Mouse (Mus musculus): ENCODE measurements around the gene Gm11541. TPM values are rescaled to one million over a fixed set of nuclear protein-coding genes. Genes with fewer than 3 reads are reported as not detected.
"Not testable (repeated sequence)": the region's sequence is repeated elsewhere in the genome, so short reads cannot be mapped to it uniquely, and the experiment has no call there.

The Gm11541 gene
- polyA plus RNA-seq, 1 experiment from 2014 or later, result not detected

- no peak overlapping the region for H3K27ac ChIP-seq (ENCODE audit: low read length)
- ATAC-seq, result no peak
- no peaks in the 10 kb centered on the region for H3K27me3 ChIP-seq (ENCODE audit: control insufficient read depth, insufficient read depth, low read depth, low read length)
- no peaks in the 10 kb centered on the region for H3K9me3 ChIP-seq (replicated peaks; ENCODE audit: control insufficient read depth, low read length, poor library complexity, severe bottlenecking)
- WGBS, result 65% methylated on average over 27 of the region's 27 CpGs
- no peaks in the 10 kb centered on the region for H3K4me1 ChIP-seq (ENCODE audit: control insufficient read depth, insufficient read depth, low read length)
- no peaks in the 10 kb centered on the region for H3K36me3 ChIP-seq (ENCODE audit: control insufficient read depth, insufficient read depth, low read length)
- no peak overlapping the region for H3K4me3 ChIP-seq (ENCODE audit: low read depth, low read length)
- H3K9ac ChIP-seq (ENCODE audit: low read depth, low read length), result no peak overlapping the region
- H3K4me2 ChIP-seq (ENCODE audit: low read length), result no peak overlapping the region
Observed at GRCm38 (mm10) chr11:94701401-94702215, 2.7 kb downstream of the Gm11541 start.

DNA sequence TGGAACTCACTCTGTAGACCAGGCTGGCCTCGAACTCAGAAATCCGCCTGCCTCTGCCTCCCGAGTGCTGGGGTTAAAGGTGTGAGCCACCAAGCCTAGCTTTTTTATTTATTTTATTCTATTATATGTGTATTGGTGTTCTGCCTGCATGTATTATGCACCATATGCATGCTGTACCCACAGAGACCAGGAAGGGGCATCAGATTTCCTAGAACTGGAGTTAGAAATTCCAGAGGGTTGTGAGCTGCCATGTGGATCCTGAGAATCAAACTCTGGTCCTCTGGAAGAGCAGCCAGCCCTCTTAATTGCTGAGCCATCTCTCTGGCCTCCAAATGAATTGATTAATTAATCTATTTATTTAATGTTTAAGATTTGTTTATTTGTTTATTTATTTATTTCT is 4.9 kb downstream of the Gm11541 start:
- no peaks in the 10 kb centered on the region for H3K4me1 ChIP-seq (ENCODE audit: control insufficient read depth, insufficient read depth, low read length)
- no peak overlapping the region for H3K27ac ChIP-seq (ENCODE audit: low read length)
- 93% methylated on average over 3 of the region's 3 CpGs for WGBS
- H3K9me3 ChIP-seq (replicated peaks; ENCODE audit: control insufficient read depth, low read length, poor library complexity, severe bottlenecking), result no peaks in the 10 kb centered on the region
- no peaks in the 10 kb centered on the region for H3K27me3 ChIP-seq (ENCODE audit: control insufficient read depth, insufficient read depth, low read depth, low read length)
- no peak overlapping the region for H3K4me3 ChIP-seq (ENCODE audit: low read depth, low read length)
- H3K9ac ChIP-seq (ENCODE audit: low read depth, low read length), result no peak overlapping the region
- no peak for ATAC-seq
- H3K36me3 ChIP-seq (ENCODE audit: control insufficient read depth, insufficient read depth, low read length), result no peaks in the 10 kb centered on the region
- H3K4me2 ChIP-seq (ENCODE audit: low read length), result no peak overlapping the region

GRCm38 (mm10) chr11:94697703-94698464 is 6.4 kb downstream of the Gm11541 start:
- no peak overlapping the region for H3K4me2 ChIP-seq (ENCODE audit: low read length)
- H3K4me1 ChIP-seq (ENCODE audit: control insufficient read depth, insufficient read depth, low read length), result no peaks in the 10 kb centered on the region
- no peaks in the 10 kb centered on the region for H3K36me3 ChIP-seq (ENCODE audit: control insufficient read depth, insufficient read depth, low read length)
- no peak for ATAC-seq
- H3K9ac ChIP-seq (ENCODE audit: low read depth, low read length), result no peak overlapping the region
- H3K27me3 ChIP-seq (ENCODE audit: control insufficient read depth, insufficient read depth, low read depth, low read length), result no peaks in the 10 kb centered on the region
- H3K9me3 ChIP-seq (replicated peaks; ENCODE audit: control insufficient read depth, low read length, poor library complexity, severe bottlenecking), result no peaks in the 10 kb centered on the region
- whole genome bisulfite sequencing, result 43% methylated on average over 13 of the region's 13 CpGs
- no peak overlapping the region for H3K4me3 ChIP-seq (ENCODE audit: low read depth, low read length)
- no peak overlapping the region for H3K27ac ChIP-seq (ENCODE audit: low read length)

- WGBS, result 83% methylated on average over 2 of the region's 2 CpGs
- H3K9ac ChIP-seq (ENCODE audit: low read depth, low read length), result no peak overlapping the region
- H3K4me3 ChIP-seq (ENCODE audit: low read depth, low read length), result no peak overlapping the region
- no peaks in the 10 kb centered on the region for H3K4me1 ChIP-seq (ENCODE audit: control insufficient read depth, insufficient read depth, low read length)
- no peak overlapping the region for H3K4me2 ChIP-seq (ENCODE audit: low read length)
- no peaks in the 10 kb centered on the region for H3K9me3 ChIP-seq (replicated peaks; ENCODE audit: control insufficient read depth, low read length, poor library complexity, severe bottlenecking)
- H3K27me3 ChIP-seq (ENCODE audit: control insufficient read depth, insufficient read depth, low read depth, low read length), result no peaks in the 10 kb centered on the region
- ATAC-seq, result no peak
- no peak overlapping the region for H3K27ac ChIP-seq (ENCODE audit: low read length)
- no peaks in the 10 kb centered on the region for H3K36me3 ChIP-seq (ENCODE audit: control insufficient read depth, insufficient read depth, low read length)
Observed at GRCm38 (mm10) chr11:94697140-94697539, 7.2 kb downstream of the Gm11541 start.

DNA sequence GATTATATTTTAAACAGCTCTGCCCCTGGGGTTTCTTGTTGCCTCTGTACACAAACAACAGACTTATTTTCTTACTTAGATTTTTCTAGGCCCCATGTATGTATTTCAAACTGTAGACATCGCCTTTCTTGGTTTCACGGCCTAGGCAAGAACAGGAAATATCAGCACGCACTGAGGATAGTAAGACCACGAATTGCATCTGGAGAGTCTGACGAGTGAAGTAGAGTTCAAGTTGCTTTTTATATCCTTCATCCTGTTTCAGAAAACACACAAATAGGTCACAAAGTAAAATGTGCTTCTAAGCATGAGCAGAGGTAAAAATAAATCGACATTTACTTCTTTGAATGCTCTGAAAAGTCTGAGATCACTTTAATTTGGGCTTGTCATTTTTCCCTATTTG is 8.8 kb downstream of the Gm11541 start:
- Histone ChIP-seq H3K4me3 (ENCODE audit: low read depth, low read length) (no peak overlapping the region), H3K27ac (ENCODE audit: low read length) (no peak overlapping the region), H3K9ac (ENCODE audit: low read depth, low read length) (no peak overlapping the region), H3K27me3 (ENCODE audit: control insufficient read depth, insufficient read depth, low read depth, low read length) (no peaks in the 10 kb centered on the region), H3K4me1 (ENCODE audit: control insufficient read depth, insufficient read depth, low read length) (no peaks in the 10 kb centered on the region), H3K4me2 (ENCODE audit: low read length) (no peak overlapping the region), H3K9me3 (replicated peaks; ENCODE audit: control insufficient read depth, low read length, poor library complexity, severe bottlenecking) (no peaks in the 10 kb centered on the region), H3K36me3 (ENCODE audit: control insufficient read depth, insufficient read depth, low read length) (no peaks in the 10 kb centered on the region)
- ATAC-seq, result no peak
- 83% methylated on average over 6 of the region's 6 CpGs for WGBS

DNA sequence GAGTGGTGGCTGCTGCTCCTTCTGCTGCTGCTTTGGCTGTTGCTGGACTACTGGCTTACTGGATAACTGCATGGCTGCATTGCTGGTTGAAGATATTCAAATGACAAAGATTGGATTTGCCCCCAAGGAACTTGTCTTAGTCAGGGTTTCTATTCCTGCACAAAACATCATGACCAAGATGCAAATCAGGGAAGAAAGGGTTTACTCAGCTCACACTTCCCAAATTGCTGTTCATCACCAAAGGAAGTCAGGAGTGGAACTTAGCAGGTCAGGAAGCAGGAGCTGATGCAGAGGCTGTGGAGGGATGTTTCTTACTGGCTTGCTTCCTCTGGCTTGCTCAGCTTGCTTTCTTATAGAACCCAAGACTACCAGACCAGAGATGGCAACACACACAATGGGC is 11.8 kb downstream of the Gm11541 start:
- H3K27ac ChIP-seq (ENCODE audit: low read length); H3K36me3 ChIP-seq (ENCODE audit: control insufficient read depth, insufficient read depth, low read length); H3K4me2 ChIP-seq (ENCODE audit: low read length); H3K4me3 ChIP-seq (ENCODE audit: low read depth, low read length); H3K27me3 ChIP-seq (ENCODE audit: control insufficient read depth, insufficient read depth, low read depth, low read length); H3K9ac ChIP-seq (ENCODE audit: low read depth, low read length); ATAC-seq; H3K9me3 ChIP-seq (replicated peaks; ENCODE audit: control insufficient read depth, low read length, poor library complexity, severe bottlenecking); H3K4me1 ChIP-seq (ENCODE audit: control insufficient read depth, insufficient read depth, low read length): not testable (repeated sequence)

DNA sequence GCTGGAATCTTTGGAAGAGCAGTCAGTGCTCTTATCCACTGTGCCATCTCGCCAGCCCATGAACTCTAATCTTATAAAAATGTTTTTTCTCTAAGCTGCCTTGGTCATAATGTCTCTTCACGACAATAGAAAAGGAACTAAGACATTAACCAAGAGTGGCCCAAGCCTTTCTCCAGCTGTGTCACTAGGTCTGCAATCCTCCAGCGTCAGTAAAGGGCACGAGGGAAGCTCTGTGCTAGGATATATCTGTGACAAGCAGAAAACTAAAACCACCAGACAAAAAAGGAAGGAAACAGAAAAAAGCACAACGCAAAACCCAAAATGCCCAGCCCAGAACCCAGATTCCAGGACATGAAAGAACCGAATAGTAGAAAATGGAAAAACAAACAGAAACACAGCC is 17.1 kb downstream of the Gm11541 start:
- Histone ChIP-seq H3K4me3 (ENCODE audit: low read depth, low read length) (no peak overlapping the region), H3K4me1 (ENCODE audit: control insufficient read depth, insufficient read depth, low read length) (no peaks in the 10 kb centered on the region), H3K9ac (ENCODE audit: low read depth, low read length) (no peak overlapping the region), H3K4me2 (ENCODE audit: low read length) (no peak overlapping the region), H3K9me3 (replicated peaks; ENCODE audit: control insufficient read depth, low read length, poor library complexity, severe bottlenecking) (no peaks in the 10 kb centered on the region), H3K27me3 (ENCODE audit: control insufficient read depth, insufficient read depth, low read depth, low read length) (no peaks in the 10 kb centered on the region), H3K27ac (ENCODE audit: low read length) (no peak overlapping the region), H3K36me3 (ENCODE audit: control insufficient read depth, insufficient read depth, low read length) (no peaks in the 10 kb centered on the region)
- no peak for ATAC-seq
- WGBS, result 86% methylated on average over 6 of the region's 6 CpGs

GRCm38 (mm10) chr11:94682427-94682826 is 21.9 kb downstream of the Gm11541 start:
- H3K27me3 ChIP-seq (ENCODE audit: control insufficient read depth, insufficient read depth, low read depth, low read length), result no peaks in the 10 kb centered on the region
- H3K9me3 ChIP-seq (replicated peaks; ENCODE audit: control insufficient read depth, low read length, poor library complexity, severe bottlenecking), result no peaks in the 10 kb centered on the region
- ATAC-seq, result no peak
- no peaks in the 10 kb centered on the region for H3K36me3 ChIP-seq (ENCODE audit: control insufficient read depth, insufficient read depth, low read length)
- H3K4me1 ChIP-seq (ENCODE audit: control insufficient read depth, insufficient read depth, low read length), result peaks cover 5% of the 10 kb centered on the region; the same call in 1 of the 2 replicates
- WGBS, result 87% methylated on average over 7 of the region's 7 CpGs
- no peak overlapping the region for H3K4me2 ChIP-seq (ENCODE audit: low read length)
- no peak overlapping the region for H3K9ac ChIP-seq (ENCODE audit: low read depth, low read length)
- no peak overlapping the region for H3K4me3 ChIP-seq (ENCODE audit: low read depth, low read length)
- H3K27ac ChIP-seq (ENCODE audit: low read length), result no peak overlapping the region

DNA sequence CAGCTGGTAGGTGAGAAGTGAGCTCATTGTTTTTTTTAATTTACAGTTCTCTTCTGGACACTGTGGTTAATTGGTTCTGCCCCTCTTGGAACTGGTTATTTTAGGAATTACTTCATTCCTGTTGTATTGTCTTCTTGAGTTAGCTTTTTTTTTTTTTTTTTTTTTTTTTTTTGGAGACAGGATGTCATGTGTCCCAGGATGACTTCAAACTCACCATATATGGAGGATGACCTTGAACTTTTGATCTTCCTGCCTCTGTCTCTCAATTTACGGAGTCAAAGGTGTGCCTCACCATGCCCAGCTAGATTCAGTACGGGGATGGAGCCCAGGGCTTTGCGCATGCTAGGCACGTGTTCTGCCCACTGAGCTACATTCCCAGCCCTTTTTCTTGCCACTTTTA is 22.7 kb downstream of the Gm11541 start:
- no peak for ATAC-seq
- Histone ChIP-seq H3K4me2 (ENCODE audit: low read length) (no peak overlapping the region), H3K27me3 (ENCODE audit: control insufficient read depth, insufficient read depth, low read depth, low read length) (no peaks in the 10 kb centered on the region), H3K9ac (ENCODE audit: low read depth, low read length) (no peak overlapping the region), H3K27ac (ENCODE audit: low read length) (no peak overlapping the region), H3K4me1 (ENCODE audit: control insufficient read depth, insufficient read depth, low read length) (peaks cover 5% of the 10 kb centered on the region; the same call in 1 of the 2 replicates), H3K9me3 (replicated peaks; ENCODE audit: control insufficient read depth, low read length, poor library complexity, severe bottlenecking) (no peaks in the 10 kb centered on the region), H3K36me3 (ENCODE audit: control insufficient read depth, insufficient read depth, low read length) (no peaks in the 10 kb centered on the region), H3K4me3 (ENCODE audit: low read depth, low read length) (no peak overlapping the region)
- WGBS, result 92% methylated on average over 4 of the region's 4 CpGs
